Comparison of ENCODE assay signal across 9 mouse cellular contexts in genomic region chr15:77832458-77832904, GRCm38 (mm10). TPM values are rescaled to one million over a fixed set of nuclear protein-coding genes. Genes with fewer than 3 reads are reported as not detected.
DNase-seq lines count a peak whose midpoint lies in the region; ATAC-seq and TF ChIP-seq lines count a peak whose summit lies in the region.
"Had no signal": no experiment of that assay in that cellular context is flagged by ENCODE, and none has a peak within 500 bp of the region (broad histone marks: within the 10 kb centered on the region; RNA-seq: fewer than 3 reads in every experiment).

No protein-coding gene starts in this region.

- peaks cover 33% of the 10 kb centered on the region for H3K36me3 ChIP-seq in liver, embryonic 13.5 days
- H3K36me3 ChIP-seq in hindbrain, embryonic 10.5 days: peaks cover 38% of the 10 kb centered on the region
- H3K36me3 ChIP-seq: hindbrain, embryonic 15.5 days had no signal

- peak overlapping the region; percentile 10; the same call in 1 of the 2 replicates for H3K4me2 ChIP-seq in liver, embryonic 13.5 days
- H3K4me2 ChIP-seq: hindbrain, embryonic 15.5 days had no signal

- TF ChIP-seq POLR2A in lung, adult 2 months (IDR thresholded peaks at IDR 0.05; ENCODE audit: borderline replicate concordance, extremely low read depth, low read depth, low read length): no peak

- 33% methylated on average over 7 of the region's 7 CpGs for WGBS in lung, adult 2 months
- whole genome bisulfite sequencing in liver, embryonic 13.5 days (ENCODE audit: insufficient replicate concordance): 70% methylated on average over 7 of the region's 7 CpGs
- WGBS in hindbrain, embryonic 10.5 days: 94% methylated on average over 7 of the region's 7 CpGs

- ATAC-seq in liver, embryonic 13.5 days (ENCODE audit: low read depth): no peak

- no peak overlapping the region for H3K4me3 ChIP-seq in lung, adult 2 months (replicated peaks; ENCODE audit: extremely low read depth, low read depth, low read length)
- H3K4me3 ChIP-seq in liver, embryonic 13.5 days (replicated peaks): no peak overlapping the region
- H3K4me3 ChIP-seq in hindbrain, embryonic 10.5 days: no peak overlapping the region
- H3K4me3 ChIP-seq: hindbrain, embryonic 15.5 days had no signal

- peaks cover 76% of the 10 kb centered on the region for H3K4me1 ChIP-seq in lung, adult 2 months (ENCODE audit: control insufficient read depth, insufficient read depth, low read length)
- H3K4me1 ChIP-seq in liver, embryonic 13.5 days (replicated peaks): peaks cover 97% of the 10 kb centered on the region
- H3K4me1 ChIP-seq in hindbrain, embryonic 10.5 days (replicated peaks): peaks cover 63% of the 10 kb centered on the region

- no peak overlapping the region for H3K9ac ChIP-seq in liver, embryonic 13.5 days
- H3K9ac ChIP-seq: hindbrain, embryonic 15.5 days had no signal

- H3K27me3 ChIP-seq in liver, embryonic 13.5 days: no peaks in the 10 kb centered on the region
- H3K27me3 ChIP-seq in hindbrain, embryonic 10.5 days (ENCODE audit: insufficient read depth, poor library complexity, severe bottlenecking): no peaks in the 10 kb centered on the region
- H3K27me3 ChIP-seq: hindbrain, embryonic 15.5 days had no signal

- peak; percentile 77 for DNase-seq in adrenal gland, adult 2 months
- no peak for DNase-seq in adrenal gland, adult 18-20 months (ENCODE audit: low spot score in 2 of 2)
- DNase-seq in lung, adult 18-20 months: peak; percentile 63 to 68
- no peak for DNase-seq in lung, adult 2 months
- no peak for DNase-seq in liver, embryonic 13.5 days
- DNase-seq in thymus, postnatal 0 days (ENCODE audit: low spot score): peak; percentile 53
- no peak for DNase-seq in cerebellum, postnatal 14 days
- no peak for DNase-seq in hindbrain, embryonic 10.5 days (ENCODE audit: low spot score)

- no peaks in the 10 kb centered on the region for H3K9me3 ChIP-seq in liver, embryonic 13.5 days (replicated peaks)
- H3K9me3 ChIP-seq in hindbrain, embryonic 10.5 days: no peaks in the 10 kb centered on the region
- H3K9me3 ChIP-seq: hindbrain, embryonic 15.5 days had no signal

- no peak for TF ChIP-seq CTCF in lung, adult 2 months (IDR thresholded peaks at IDR 0.05; ENCODE audit: insufficient read depth, low read length)

- peak overlapping the region; percentile 69 for H3K27ac ChIP-seq in liver, embryonic 13.5 days
- H3K27ac ChIP-seq in hindbrain, embryonic 10.5 days: no peak overlapping the region
- H3K27ac ChIP-seq: hindbrain, embryonic 15.5 days had no signal

RNA-seq across cellular contexts. Expression of gene Myh9, which starts 9.5 kb away (rescaled TPM):
- total RNA-seq in adrenal gland, adult 2 months (2021): 100 to 1,000 TPM; 280 to 306 TPM
- polyA plus RNA-seq in adrenal gland, adult 2 months (2012; rRNA removed): 45.4 and 51.9 TPM in 2 replicates
- total RNA-seq in adrenal gland, adult 18-20 months (2021): 100 to 1,000 TPM; 270 to 287 TPM
- 133 and 162 TPM in 2 replicates for polyA plus RNA-seq in lung, adult 2 months (2012; rRNA removed)
- 18.3 and 22.2 TPM in 2 replicates for polyA plus RNA-seq in liver, embryonic 13.5 days (2015; fragmentation: Nextera tagmentation; extraction: Ambion mirVana)
- 62.3 and 71.0 TPM in 2 replicates for polyA plus RNA-seq in thymus, postnatal 0 days (2015; fragmentation: Nextera tagmentation; extraction: Ambion mirVana)
- polyA plus RNA-seq in hindbrain, embryonic 10.5 days (2016; fragmentation: Nextera tagmentation; extraction: Ambion mirVana): 32.7 and 38.4 TPM in 2 replicates

Comparison
In these comparisons a context has a peak if more than half of its experiments do, and no peak if none do; other contexts are left out.
1. DNase-seq: peak in adrenal gland, adult 2 months (single experiment), lung, adult 18-20 months (2 of 2) and thymus, postnatal 0 days (single experiment); none in adrenal gland, adult 18-20 months (0 of 2), lung, adult 2 months (single experiment), liver, embryonic 13.5 days (single experiment), cerebellum, postnatal 14 days (0 of 2) and hindbrain, embryonic 10.5 days (single experiment).